Mouse (Mus musculus): Measurements from ENCODE around the gene Ino80b.

The Ino80b gene

GRCm38 (mm10) chr6:83140044-83140443 is 14.8 kb upstream of the Ino80b start:
- no peak for DNase-seq (ENCODE audit: low read depth)

- no peak for DNase-seq (ENCODE audit: low read depth)
Observed at GRCm38 (mm10) chr6:83138056-83138455, 12.8 kb upstream of the Ino80b start.

GRCm38 (mm10) chr6:83137576-83137950 is 12.3 kb upstream of the Ino80b start:
- no peak for DNase-seq (ENCODE audit: low read depth)

GRCm38 (mm10) chr6:83136881-83137575 is 11.8 kb upstream of the Ino80b start:
- DNase-seq (ENCODE audit: low read depth) = no peak

- no peak for DNase-seq (ENCODE audit: low read depth)
Observed at GRCm38 (mm10) chr6:83136291-83136880, 11.2 kb upstream of the Ino80b start.

GRCm38 (mm10) chr6:83135571-83136161 is 10.4 kb upstream of the Ino80b start:
- DNase-seq (ENCODE audit: low read depth) = no peak

GRCm38 (mm10) chr6:83134951-83135513 is 9.8 kb upstream of the Ino80b start, which contains the start of gene Rtkn:
Gene Rtkn (plus strand): TSS chr6:83135463.
- DNase-seq (ENCODE audit: low read depth) = no peak

- DNase-seq (ENCODE audit: low read depth) = no peak
Observed at GRCm38 (mm10) chr6:83134226-83134625, 9.0 kb upstream of the Ino80b start.

GRCm38 (mm10) chr6:83132176-83132919 is 7.1 kb upstream of the Ino80b start:
- no peak for DNase-seq (ENCODE audit: low read depth)

- no peak for DNase-seq (ENCODE audit: low read depth)
Observed at GRCm38 (mm10) chr6:83131469-83132034, 6.3 kb upstream of the Ino80b start.

GRCm38 (mm10) chr6:83127419-83127818 is 2.2 kb upstream of the Ino80b start:
- no peak for DNase-seq (ENCODE audit: low read depth)

GRCm38 (mm10) chr6:83124851-83125312 is 349 bp downstream of the Ino80b start:
- DNase-seq (ENCODE audit: low read depth) = peak; percentile 96

GRCm38 (mm10) chr6:83122961-83123360 is 2.3 kb downstream of the Ino80b start:
- peak; percentile 9 for DNase-seq (ENCODE audit: low read depth)

- peak; percentile 21 for DNase-seq (ENCODE audit: low read depth)
Observed at GRCm38 (mm10) chr6:83121863-83122710, 3.1 kb downstream of the Ino80b start.

GRCm38 (mm10) chr6:83120930-83121862 is 4.0 kb downstream of the Ino80b start, which contains the start of gene Wbp1:
Gene Wbp1 (minus strand): TSS chr6:83121559.
- peak; percentile 97 for DNase-seq (ENCODE audit: low read depth)

- DNase-seq (ENCODE audit: low read depth) = no peak
Observed at GRCm38 (mm10) chr6:83119734-83120051, 5.5 kb downstream of the Ino80b start.

GRCm38 (mm10) chr6:83118825-83119733 is 6.2 kb downstream of the Ino80b start:
- peak; percentile 47 for DNase-seq (ENCODE audit: low read depth)

GRCm38 (mm10) chr6:83118369-83118768 is 6.9 kb downstream of the Ino80b start:
- no peak for DNase-seq (ENCODE audit: low read depth)

- no peak for DNase-seq (ENCODE audit: low read depth)
Observed at GRCm38 (mm10) chr6:83117616-83118015, 7.6 kb downstream of the Ino80b start.

Data from naive thymus-derived CD4-positive, alpha-beta T cell, adult 2 months (primary cell).